Mouse (Mus musculus): ENCODE results near the gene Ipo11. TPM values are rescaled to one million over a fixed set of nuclear protein-coding genes. Genes with fewer than 3 reads are reported as not detected.

Gene Ipo11
- polyA plus RNA-seq, 1 experiment from 2014 or later = 12.0 TPM

DNA sequence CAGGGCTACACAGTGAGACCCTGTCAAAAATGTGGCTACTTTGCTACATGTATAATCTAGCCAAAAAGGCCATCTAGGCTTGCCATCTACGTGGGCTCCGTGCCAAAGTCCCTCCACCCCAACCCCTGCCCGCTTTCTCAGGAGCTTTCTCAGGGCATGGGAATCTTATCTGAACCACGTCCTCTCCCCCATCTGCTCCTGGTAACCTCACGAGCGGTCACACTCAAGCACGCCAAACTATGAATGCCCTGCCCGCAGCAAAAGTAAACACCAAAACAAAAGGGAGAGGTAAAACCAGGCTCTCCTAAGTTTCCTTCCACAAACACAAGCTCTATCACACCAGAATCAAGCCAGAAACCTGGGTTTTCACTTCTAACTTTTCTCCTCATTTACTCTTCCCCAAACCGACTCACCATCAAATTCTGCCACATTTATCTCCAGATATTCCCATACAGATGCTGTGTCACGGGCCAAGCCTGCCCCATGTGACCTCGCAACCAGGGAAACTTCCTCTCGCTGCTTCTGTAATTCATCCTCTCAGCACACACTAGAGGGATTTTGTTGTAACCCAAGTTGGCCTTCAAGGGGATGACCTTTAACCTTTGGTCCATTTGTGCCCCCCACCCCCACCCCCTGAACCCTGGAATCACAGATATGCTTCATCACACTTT is 107.3 kb downstream of the Ipo11 start:
- no peak for ATAC-seq
- Histone ChIP-seq H3K27ac (ENCODE audit: low read depth, low read length) (no peak overlapping the region), H3K4me3 (ENCODE audit: low read depth, low read length) (no peak overlapping the region), H3K4me1 (replicated peaks; ENCODE audit: control insufficient read depth, insufficient read depth, low read length) (no peaks in the 10 kb centered on the region), H3K36me3 (ENCODE audit: control insufficient read depth, insufficient read depth) (no peaks in the 10 kb centered on the region), H3K9me3 (ENCODE audit: control insufficient read depth) (no peaks in the 10 kb centered on the region), H3K4me2 (replicated peaks; ENCODE audit: low read depth) (no peak overlapping the region), H3K9ac (ENCODE audit: low read depth, low read length) (no peak overlapping the region), H3K27me3 (replicated peaks; ENCODE audit: control insufficient read depth, insufficient read depth, low read length) (no peaks in the 10 kb centered on the region)
- no peak for TF ChIP-seq CTCF (IDR thresholded peaks at IDR 0.05; ENCODE audit: low read depth)
- 78% methylated on average over 12 of the region's 12 CpGs for WGBS

DNA sequence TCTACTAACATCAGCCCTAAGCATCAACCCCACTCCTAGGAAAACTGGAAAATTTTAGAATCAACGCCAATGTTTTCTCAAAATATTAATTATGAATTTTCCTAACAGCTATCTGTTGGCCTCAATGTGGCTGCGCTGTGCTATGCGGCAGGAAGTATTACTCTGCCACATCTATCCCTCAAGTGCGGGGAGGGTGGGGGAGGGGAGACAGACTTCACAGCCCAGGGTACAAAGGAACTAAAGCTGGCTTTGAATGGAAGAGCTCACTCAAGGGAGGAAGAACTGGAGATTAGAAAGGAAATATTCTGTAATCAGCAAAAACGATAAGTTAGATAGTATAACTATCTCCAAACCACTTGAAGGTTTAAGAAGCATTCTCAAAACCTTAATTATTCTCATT is 111.1 kb downstream of the Ipo11 start:
- no peak overlapping the region for H3K4me3 ChIP-seq (ENCODE audit: low read depth, low read length)
- TF ChIP-seq CTCF (IDR thresholded peaks at IDR 0.05; ENCODE audit: low read depth) = no peak
- H3K9ac ChIP-seq (ENCODE audit: low read depth, low read length) = no peak overlapping the region
- H3K4me1 ChIP-seq (replicated peaks; ENCODE audit: control insufficient read depth, insufficient read depth, low read length) = no peaks in the 10 kb centered on the region
- H3K9me3 ChIP-seq (ENCODE audit: control insufficient read depth) = no peaks in the 10 kb centered on the region
- H3K27me3 ChIP-seq (replicated peaks; ENCODE audit: control insufficient read depth, insufficient read depth, low read length) = no peaks in the 10 kb centered on the region
- H3K36me3 ChIP-seq (ENCODE audit: control insufficient read depth, insufficient read depth) = no peaks in the 10 kb centered on the region
- no peak for ATAC-seq
- WGBS = 79% methylated on average over 5 of the region's 5 CpGs
- H3K27ac ChIP-seq (ENCODE audit: low read depth, low read length) = no peak overlapping the region
- no peak overlapping the region for H3K4me2 ChIP-seq (replicated peaks; ENCODE audit: low read depth)

DNA sequence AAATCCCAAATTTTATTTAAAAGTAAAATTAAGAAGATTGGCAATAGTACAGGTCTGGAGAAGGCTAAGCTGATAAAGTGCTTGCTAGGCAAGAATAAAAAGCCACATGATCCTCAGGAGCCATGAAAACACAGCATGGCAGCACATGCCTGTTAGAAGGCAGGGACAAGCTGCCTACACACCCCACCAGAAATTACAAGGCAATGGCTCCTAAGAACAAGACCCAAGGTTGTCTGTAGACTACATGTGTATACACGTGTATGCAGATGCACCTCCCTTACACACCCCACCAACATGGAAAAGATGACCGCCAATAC is 112.9 kb downstream of the Ipo11 start:
- TF ChIP-seq CTCF (IDR thresholded peaks at IDR 0.05; ENCODE audit: low read depth) = no peak
- no peak for ATAC-seq
- H3K4me2 ChIP-seq (replicated peaks; ENCODE audit: low read depth) = no peak overlapping the region
- H3K27ac ChIP-seq (ENCODE audit: low read depth, low read length) = no peak overlapping the region
- no peaks in the 10 kb centered on the region for H3K9me3 ChIP-seq (ENCODE audit: control insufficient read depth)
- no peak overlapping the region for H3K9ac ChIP-seq (ENCODE audit: low read depth, low read length)
- H3K4me1 ChIP-seq (replicated peaks; ENCODE audit: control insufficient read depth, insufficient read depth, low read length) = no peaks in the 10 kb centered on the region
- H3K27me3 ChIP-seq (replicated peaks; ENCODE audit: control insufficient read depth, insufficient read depth, low read length) = no peaks in the 10 kb centered on the region
- 94% methylated on average over 2 of the region's 2 CpGs for WGBS
- H3K4me3 ChIP-seq (ENCODE audit: low read depth, low read length) = no peak overlapping the region
- peaks cover 4% of the 10 kb centered on the region; the same call in 1 of the 2 replicates for H3K36me3 ChIP-seq (ENCODE audit: control insufficient read depth, insufficient read depth)

DNA sequence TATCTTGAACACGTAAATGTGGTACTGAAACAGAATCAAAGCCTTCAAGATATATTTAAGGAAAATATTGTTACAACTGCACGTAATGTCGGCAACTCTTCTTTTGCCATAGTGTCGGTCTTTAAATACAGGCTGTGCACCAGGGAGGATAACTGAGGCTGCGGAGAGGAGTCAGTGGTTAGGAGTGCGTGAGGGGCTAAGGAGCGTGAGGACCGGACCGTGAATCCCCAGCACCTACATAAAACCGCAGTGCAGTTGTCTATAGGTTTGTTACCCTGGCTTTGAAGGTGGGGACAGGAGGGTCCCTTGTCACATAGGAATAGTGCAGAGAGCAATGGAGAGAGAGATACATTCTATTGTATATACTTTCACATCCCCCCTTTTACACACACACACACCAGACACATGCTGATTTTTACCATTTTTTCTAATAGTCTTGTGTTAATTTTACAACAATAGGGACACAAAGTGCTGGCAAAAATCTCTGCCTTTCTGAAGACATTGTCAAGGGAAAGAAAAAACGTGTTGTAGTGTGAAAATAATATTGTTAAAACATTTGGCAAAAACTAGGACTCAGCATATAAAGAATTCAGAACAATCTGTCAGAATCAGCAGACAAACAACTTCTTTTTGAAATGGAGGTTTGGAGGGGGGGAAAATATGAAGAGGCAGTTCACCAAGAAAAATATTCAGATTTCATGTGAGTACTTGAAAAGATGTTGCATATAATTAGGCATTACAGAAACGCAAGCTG is 113.5 kb downstream of the Ipo11 start:
- Histone ChIP-seq H3K9me3 (ENCODE audit: control insufficient read depth) (no peaks in the 10 kb centered on the region), H3K4me2 (replicated peaks; ENCODE audit: low read depth) (no peak overlapping the region), H3K27me3 (replicated peaks; ENCODE audit: control insufficient read depth, insufficient read depth, low read length) (no peaks in the 10 kb centered on the region), H3K9ac (ENCODE audit: low read depth, low read length) (no peak overlapping the region), H3K36me3 (ENCODE audit: control insufficient read depth, insufficient read depth) (peaks cover 4% of the 10 kb centered on the region; the same call in 1 of the 2 replicates), H3K4me3 (ENCODE audit: low read depth, low read length) (no peak overlapping the region), H3K27ac (ENCODE audit: low read depth, low read length) (no peak overlapping the region), H3K4me1 (replicated peaks; ENCODE audit: control insufficient read depth, insufficient read depth, low read length) (no peaks in the 10 kb centered on the region)
- TF ChIP-seq CTCF (IDR thresholded peaks at IDR 0.05; ENCODE audit: low read depth) = no peak
- WGBS = 95% methylated on average over 12 of the region's 12 CpGs
- no peak for ATAC-seq

DNA sequence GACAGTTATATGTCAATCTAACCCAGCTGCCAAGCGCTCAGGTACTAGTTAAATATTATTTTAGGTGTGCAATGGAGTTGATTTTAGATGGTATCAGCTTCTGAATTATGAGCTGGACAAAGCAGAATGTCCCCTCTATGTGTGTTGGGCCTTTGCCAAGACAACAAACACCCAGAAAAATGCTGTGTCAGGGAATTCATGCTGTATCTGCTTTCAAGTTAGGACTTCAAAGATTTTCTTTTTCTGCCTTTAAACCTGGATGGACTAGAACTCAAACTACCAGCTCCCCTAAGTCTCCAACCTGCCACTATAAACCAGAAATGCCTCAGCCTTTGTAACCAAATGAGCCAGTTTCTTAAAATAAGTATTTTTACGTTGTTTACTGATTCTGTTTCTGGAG is 116.6 kb downstream of the Ipo11 start:
- ATAC-seq = no peak
- H3K9ac ChIP-seq (ENCODE audit: low read depth, low read length) = no peak overlapping the region
- no peaks in the 10 kb centered on the region for H3K27me3 ChIP-seq (replicated peaks; ENCODE audit: control insufficient read depth, insufficient read depth, low read length)
- no peaks in the 10 kb centered on the region for H3K4me1 ChIP-seq (replicated peaks; ENCODE audit: control insufficient read depth, insufficient read depth, low read length)
- H3K27ac ChIP-seq (ENCODE audit: low read depth, low read length) = no peak overlapping the region
- no peak overlapping the region for H3K4me3 ChIP-seq (ENCODE audit: low read depth, low read length)
- peaks cover 4% of the 10 kb centered on the region; the same call in 1 of the 2 replicates for H3K36me3 ChIP-seq (ENCODE audit: control insufficient read depth, insufficient read depth)
- no peak for TF ChIP-seq CTCF (IDR thresholded peaks at IDR 0.05; ENCODE audit: low read depth)
- no peak overlapping the region for H3K4me2 ChIP-seq (replicated peaks; ENCODE audit: low read depth)
- WGBS = 84% methylated on average over 2 of the region's 2 CpGs
- no peaks in the 10 kb centered on the region for H3K9me3 ChIP-seq (ENCODE audit: control insufficient read depth)

DNA sequence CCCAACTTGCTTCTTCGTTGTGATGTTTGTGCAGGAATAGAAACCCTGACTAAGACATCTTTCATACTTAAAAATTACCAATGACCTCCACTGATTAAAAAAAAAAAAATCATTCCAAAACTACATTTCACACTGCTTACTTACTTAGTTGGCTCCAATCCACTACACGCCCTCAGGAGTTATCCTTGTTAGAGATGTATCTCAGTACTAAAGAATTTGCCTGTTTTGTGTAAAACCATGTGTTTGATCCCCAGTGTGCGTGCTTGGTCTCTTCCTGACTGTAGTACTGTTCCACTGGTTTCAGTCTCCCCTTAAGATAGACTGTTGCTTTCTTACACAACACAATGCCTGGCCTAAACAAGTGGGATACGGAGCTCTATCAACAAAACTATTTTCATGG is 117.0 kb downstream of the Ipo11 start:
- Histone ChIP-seq H3K27me3 (replicated peaks; ENCODE audit: control insufficient read depth, insufficient read depth, low read length) (no peaks in the 10 kb centered on the region), H3K9ac (ENCODE audit: low read depth, low read length) (no peak overlapping the region), H3K4me3 (ENCODE audit: low read depth, low read length) (no peak overlapping the region), H3K27ac (ENCODE audit: low read depth, low read length) (no peak overlapping the region), H3K4me1 (replicated peaks; ENCODE audit: control insufficient read depth, insufficient read depth, low read length) (no peaks in the 10 kb centered on the region), H3K4me2 (replicated peaks; ENCODE audit: low read depth) (no peak overlapping the region), H3K36me3 (ENCODE audit: control insufficient read depth, insufficient read depth) (peaks cover 4% of the 10 kb centered on the region; the same call in 1 of the 2 replicates), H3K9me3 (ENCODE audit: control insufficient read depth) (no peaks in the 10 kb centered on the region)
- WGBS = 85% methylated on average over 4 of the region's 4 CpGs
- no peak for TF ChIP-seq CTCF (IDR thresholded peaks at IDR 0.05; ENCODE audit: low read depth)
- no peak for ATAC-seq
